Mouse (Mus musculus) subcutaneous adipose tissue, adult 2 months (tissue): ENCODE measurements around the gene Cyp2c50. TPM values are rescaled to one million over a fixed set of nuclear protein-coding genes. Genes with fewer than 3 reads are reported as not detected.

Experiments
- polyA plus RNA-seq: library from polyadenylated mRNA; depleted of rRNA; stranded (reverse); fragments of >200 nt; gene quantifications from 2 replicates; pipeline ENCODE4 v1.2.3, GENCODE M21; 2012; ENCODE audit warnings: low replicate concordance; rRNA removed

The Cyp2c50 gene
- polyA plus RNA-seq: not detected in 2 replicates

GRCm38 (mm10) chr19:40089421-40089820 lies at the start of gene Cyp2c50:
Gene Cyp2c50, plus strand, starts transcription at chr19:40089688.

GRCm38 (mm10) chr19:40073701-40074100 lies 15.8 kb upstream of the Cyp2c50 start, which contains the start of gene Cyp2c54:
Gene Cyp2c54, minus strand, starts transcription at chr19:40073827.

Other genes starting within 250 kb of the Cyp2c50 start
- gene Cyp2c69, start 202.9 kb upstream of the Cyp2c50 start, polyA plus RNA-seq: 0.06 and 0.07 TPM in 2 replicates
- gene Cyp2c37, start 97.3 kb upstream of the Cyp2c50 start, polyA plus RNA-seq: 0.12 TPM in 1 of 2 replicates, not detected in the other
- gene Cyp2c54, start 15.9 kb upstream of the Cyp2c50 start, polyA plus RNA-seq: not detected in 2 replicates
- gene Cyp2c70, start 97.6 kb downstream of the Cyp2c50 start, polyA plus RNA-seq: 0.13 and 0.17 TPM in 2 replicates
- gene Pdlim1, start 182.2 kb downstream of the Cyp2c50 start, polyA plus RNA-seq: 95.7 and 211 TPM in 2 replicates